Mouse (Mus musculus): ENCODE results near the gene Nfkb2. TPM values are rescaled to one million over a fixed set of nuclear protein-coding genes. Genes with fewer than 3 reads are reported as not detected.
A peak's percentile ranks its signal among the peaks of the same experiment; 100 is the strongest.

The Nfkb2 gene
- polyA plus RNA-seq, 1 experiment, result 89.6 TPM

DNA sequence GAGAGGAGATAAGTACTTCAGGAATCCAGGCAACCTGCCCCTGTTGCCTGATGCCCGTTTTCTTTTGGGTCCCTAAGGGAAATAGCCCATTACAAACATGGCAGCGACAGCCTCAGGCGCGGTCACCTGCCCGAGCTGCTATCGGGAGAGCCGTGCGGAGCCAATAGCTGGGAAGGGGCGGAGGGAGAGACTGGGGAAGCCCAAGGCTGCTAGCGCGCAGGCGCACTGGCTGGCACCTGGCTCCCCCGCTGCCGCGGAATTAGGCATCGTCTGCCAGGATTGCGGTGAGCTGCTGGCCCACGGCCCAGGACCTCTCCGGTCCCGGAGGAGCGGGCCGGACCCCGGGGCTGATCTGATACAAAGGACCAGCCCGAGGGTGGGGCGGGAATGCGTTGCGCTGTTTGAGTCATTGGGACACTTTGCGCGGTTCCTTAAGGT is 52.6 kb downstream of the Nfkb2 start:
- peak overlapping the region; percentile 71 for H3K27ac ChIP-seq (ENCODE audit: insufficient read depth, low read depth, low read length)

DNA sequence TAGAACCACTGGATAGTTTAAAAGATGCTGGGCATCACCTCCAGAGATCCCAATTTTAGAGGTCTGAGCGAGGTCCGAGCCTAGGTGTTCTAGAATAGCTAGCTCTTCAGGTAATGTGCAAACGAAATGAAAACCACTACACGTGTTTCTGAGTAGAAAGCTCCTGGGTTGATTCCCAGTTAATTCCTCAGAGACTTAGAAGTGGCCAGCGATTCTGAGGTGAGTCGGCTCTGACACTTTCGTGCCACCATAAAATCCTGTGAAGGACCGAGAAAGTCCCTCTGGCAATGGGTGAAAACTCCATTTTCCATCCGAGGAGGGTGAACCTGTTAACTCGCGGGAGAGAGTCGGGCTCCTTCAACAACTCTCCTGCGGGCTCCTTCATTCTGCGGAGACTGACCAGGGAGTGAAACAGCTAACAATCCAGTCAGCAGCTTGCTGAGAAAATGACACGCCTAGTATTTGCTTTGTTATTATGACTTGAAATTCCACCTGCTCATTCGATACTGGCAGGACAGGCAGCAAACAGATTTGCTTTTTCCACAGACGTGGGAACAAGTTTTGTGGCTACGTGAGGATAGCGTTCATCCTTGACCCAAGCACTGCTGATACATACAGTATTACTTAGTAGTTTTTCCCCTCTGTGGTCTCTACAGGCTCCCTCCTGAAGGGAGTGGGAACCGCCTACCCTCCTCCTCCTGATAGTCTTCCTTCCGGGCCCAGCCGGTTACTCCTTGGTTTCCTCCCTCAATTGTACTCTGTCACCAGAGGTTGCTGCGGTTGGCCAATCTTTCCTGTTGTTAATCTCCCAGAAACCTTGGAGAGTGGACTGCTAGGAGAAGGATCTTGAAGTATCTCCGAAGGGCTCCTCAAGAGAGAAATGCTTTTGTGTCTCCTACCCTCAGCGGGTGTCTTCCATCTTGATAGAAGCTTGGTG is 53.5 kb downstream of the Nfkb2 start:
- Histone ChIP-seq H3K4me3 (ENCODE audit: low read depth, low read length) (peak overlapping the region; percentile 89), H3K27ac (ENCODE audit: insufficient read depth, low read depth, low read length) (peak overlapping the region; percentile 71), H3K4me1 (ENCODE audit: control insufficient read depth, insufficient read depth, insufficient read length, low read length) (peaks cover 19% of the 10 kb centered on the region), H3K36me3 (ENCODE audit: control insufficient read depth, insufficient read depth, low read length) (no peaks in the 10 kb centered on the region), H3K27me3 (ENCODE audit: control insufficient read depth, insufficient read depth, low read length) (no peaks in the 10 kb centered on the region)
- TF ChIP-seq CTCF (IDR thresholded peaks at IDR 0.05; ENCODE audit: extremely low read depth, insufficient read length, insufficient replicate concordance, low read depth, low read length), result no peak
- TF ChIP-seq POLR2A (IDR thresholded peaks at IDR 0.05; ENCODE audit: low read depth, low read length), result no peak
- WGBS, result 6% methylated on average over 25 of the region's 25 CpGs

More for the DNA sequence above, 52.6 kb downstream of the Nfkb2 start:
- Histone ChIP-seq H3K27me3 (ENCODE audit: control insufficient read depth, insufficient read depth, low read length) (no peaks in the 10 kb centered on the region), H3K36me3 (ENCODE audit: control insufficient read depth, insufficient read depth, low read length) (no peaks in the 10 kb centered on the region), H3K4me1 (ENCODE audit: control insufficient read depth, insufficient read depth, insufficient read length, low read length) (peaks cover 20% of the 10 kb centered on the region), H3K4me3 (ENCODE audit: low read depth, low read length) (peak overlapping the region; percentile 89)
- WGBS, result under 1% methylated on average over 29 of the region's 29 CpGs
- peak; percentile 23; the same call in 1 of the 2 replicates for TF ChIP-seq POLR2A (IDR thresholded peaks at IDR 0.05; ENCODE audit: low read depth, low read length)
- TF ChIP-seq CTCF (IDR thresholded peaks at IDR 0.05; ENCODE audit: extremely low read depth, insufficient read length, insufficient replicate concordance, low read depth, low read length), result no peak

DNA sequence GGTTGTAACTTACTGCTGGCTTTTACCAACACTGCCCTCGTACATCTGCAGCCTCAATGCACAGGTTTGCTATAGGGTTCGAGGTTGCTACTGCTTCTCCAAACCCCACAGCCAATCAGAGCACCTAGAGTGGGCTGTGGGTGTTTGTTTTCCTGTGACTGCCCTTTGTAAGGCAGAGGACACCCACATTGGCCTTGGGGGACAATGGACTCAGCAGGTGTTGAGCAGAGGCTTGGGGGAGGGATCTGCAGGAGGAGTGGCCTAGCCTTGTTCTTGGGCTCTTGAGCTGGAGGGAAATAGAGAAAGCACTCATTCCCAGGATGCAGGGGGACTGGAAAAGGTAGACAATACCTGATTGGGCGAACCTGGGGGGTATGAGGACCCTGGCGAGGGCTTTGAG is 54.3 kb downstream of the Nfkb2 start:
- 36% methylated on average over 4 of the region's 4 CpGs for WGBS

More for the DNA sequence above, 54.3 kb downstream of the Nfkb2 start:
- H3K27ac ChIP-seq (ENCODE audit: insufficient read depth, low read depth, low read length), result peak overlapping the region; percentile 71
- no peaks in the 10 kb centered on the region for H3K36me3 ChIP-seq (ENCODE audit: control insufficient read depth, insufficient read depth, low read length)
- H3K4me3 ChIP-seq (ENCODE audit: low read depth, low read length), result 0 out of 2 replicates have a peak overlapping the region, but pooled peaks have one; percentile 6
- H3K4me1 ChIP-seq (ENCODE audit: control insufficient read depth, insufficient read depth, insufficient read length, low read length), result peaks cover 12% of the 10 kb centered on the region
- no peaks in the 10 kb centered on the region for H3K27me3 ChIP-seq (ENCODE audit: control insufficient read depth, insufficient read depth, low read length)
- TF ChIP-seq CTCF (IDR thresholded peaks at IDR 0.05; ENCODE audit: extremely low read depth, insufficient read length, insufficient replicate concordance, low read depth, low read length) (no peak), POLR2A (IDR thresholded peaks at IDR 0.05; ENCODE audit: low read depth, low read length) (no peak)

Other genes with a start within 250 kb of the Nfkb2 start
- gene Nolc1, start 228.5 kb upstream of the Nfkb2 start, polyA plus RNA-seq (2012; rRNA removed), result 3.4 and 4.3 TPM in 2 replicates
- gene Elovl3, start 172.4 kb upstream of the Nfkb2 start, polyA plus RNA-seq (2012; rRNA removed), result not detected in 2 replicates
- gene Pitx3, start 156.0 kb upstream of the Nfkb2 start, polyA plus RNA-seq (2012; rRNA removed), result not detected in 2 replicates
- 77.6 and 146 TPM in 2 replicates for gene Gbf1, start 151.8 kb upstream of the Nfkb2 start, polyA plus RNA-seq (2012; rRNA removed)
- gene Psd, start 22.8 kb downstream of the Nfkb2 start, polyA plus RNA-seq (2012; rRNA removed), result 27.0 and 30.1 TPM in 2 replicates
- gene Fbxl15, start 23.9 kb downstream of the Nfkb2 start, polyA plus RNA-seq (2012; rRNA removed), result 37.4 and 60.4 TPM in 2 replicates
- 23.5 and 26.9 TPM in 2 replicates for gene Cuedc2, start 34.4 kb downstream of the Nfkb2 start, polyA plus RNA-seq (2012; rRNA removed)
- gene Mfsd13a, start 36.8 kb downstream of the Nfkb2 start, polyA plus RNA-seq (2012; rRNA removed), result 29.4 and 36.0 TPM in 2 replicates
- gene 2310034G01Rik, start 46.0 kb downstream of the Nfkb2 start, polyA plus RNA-seq (2012; rRNA removed), result 0.56 and 3.4 TPM in 2 replicates
- gene Actr1a, start 91.4 kb downstream of the Nfkb2 start, polyA plus RNA-seq (2012; rRNA removed), result 37.7 and 78.0 TPM in 2 replicates
- 5.8 and 9.4 TPM in 2 replicates for gene Sufu, start 92.6 kb downstream of the Nfkb2 start, polyA plus RNA-seq (2012; rRNA removed)
- 42.3 and 54.8 TPM in 2 replicates for gene Trim8, start 197.4 kb downstream of the Nfkb2 start, polyA plus RNA-seq (2012; rRNA removed)